Mouse (Mus musculus): ENCODE measurements around the gene Fam117b. TPM values are rescaled to one million over a fixed set of nuclear protein-coding genes. Genes with fewer than 3 reads are reported as not detected.

Fam117b gene
- total and polyA plus RNA-seq, 3 experiments, result 6.4 to 11.4 (median 8.8) TPM

- Histone ChIP-seq H3K4me2 (ENCODE audit: insufficient read depth, low read depth, poor library complexity, severe bottlenecking) (peak overlapping the region; percentile 92; the same call in 1 of the 2 replicates), H3K4me3 (replicated peaks in 1 of 3; ENCODE audit: low read depth in 2 of 3, low read length in 2 of 3, poor library complexity in 1 of 3) (peak overlapping the region in 1 of 3 experiments; percentile 69), H3K36me3 (replicated peaks in 1 of 2; ENCODE audit: control insufficient read depth in 1 of 2, insufficient read depth in 1 of 2, low read length in 1 of 2) (no peaks in the 10 kb centered on the region), H3K9ac (ENCODE audit: insufficient read depth, low read depth) (no peak overlapping the region), H3K4me1 (ENCODE audit: control insufficient read depth in 1 of 2, insufficient read depth in 2 of 2) (peaks cover 4 to 45% of the 10 kb centered on the region in 2 experiments; a peak in 2 of 4 replicates), H3K27me3 (replicated peaks) (no peaks in the 10 kb centered on the region), H3K9me3 (replicated peaks; ENCODE audit: low read length) (no peaks in the 10 kb centered on the region), H3K27ac (ENCODE audit: insufficient read depth, low read depth) (no peak overlapping the region), H3K79me2 (replicated peaks; ENCODE audit: control insufficient read depth, extremely low read depth, insufficient read depth, poor library complexity, severe bottlenecking) (peaks cover 8% of the 10 kb centered on the region; the same call in 1 of the 2 replicates)
- dilution Hi-C loops (cut with MboI; ENCODE audit: extremely low pct_ligation_motif_present, extremely low pct_unique_long_range_greater_than_20kb, low sequenced_read_pairs), result no loop called here
- peak; percentile 48; the same call in 1 of the 2 replicates for TF ChIP-seq ZNF384 (IDR thresholded peaks at IDR 0.05; ENCODE audit: low read depth, low read length)
- 0 out of 2 replicates have a peak, but pooled peaks have one; percentile 47 for TF ChIP-seq CHD1 (IDR thresholded peaks at IDR 0.05; ENCODE audit: low read depth, low read length)
- no peak for TF ChIP-seq USF2 (conservative IDR thresholded peaks at IDR 0.05; ENCODE audit: low read depth, low read length)
- in situ Hi-C loops (cut with MboI; ENCODE audit: low pct_ligation_motif_present, low pct_unique_long_range_greater_than_20kb, low sequenced_read_pairs), result no loop called here
- DNase-seq (ENCODE audit: extremely low read depth), result peak; percentile 25
These were observed 2.0 kb downstream of the Fam117b start for GRCm38 (mm10) chr1:59914799-59915198.

GRCm38 (mm10) chr1:59915843-59916610 lies 3.2 kb downstream of the Fam117b start:
- Histone ChIP-seq H3K9ac (ENCODE audit: insufficient read depth, low read depth) (no peak overlapping the region), H3K36me3 (replicated peaks in 1 of 2; ENCODE audit: control insufficient read depth in 1 of 2, insufficient read depth in 1 of 2, low read length in 1 of 2) (no peaks in the 10 kb centered on the region), H3K27ac (ENCODE audit: insufficient read depth, low read depth) (no peak overlapping the region), H3K4me1 (ENCODE audit: control insufficient read depth in 1 of 2, insufficient read depth in 2 of 2) (peaks cover 4 to 37% of the 10 kb centered on the region in 2 experiments; a peak in 2 of 4 replicates), H3K79me2 (replicated peaks; ENCODE audit: control insufficient read depth, extremely low read depth, insufficient read depth, poor library complexity, severe bottlenecking) (peaks cover 8% of the 10 kb centered on the region; the same call in 1 of the 2 replicates), H3K4me3 (replicated peaks in 1 of 3; ENCODE audit: low read depth in 2 of 3, low read length in 2 of 3, poor library complexity in 1 of 3) (no peak overlapping the region), H3K27me3 (replicated peaks) (no peaks in the 10 kb centered on the region), H3K4me2 (ENCODE audit: insufficient read depth, low read depth, poor library complexity, severe bottlenecking) (no peak overlapping the region), H3K9me3 (replicated peaks; ENCODE audit: low read length) (no peaks in the 10 kb centered on the region)
- DNase-seq (ENCODE audit: extremely low read depth), result no peak
- dilution Hi-C loops (cut with MboI; ENCODE audit: extremely low pct_ligation_motif_present, extremely low pct_unique_long_range_greater_than_20kb, low sequenced_read_pairs) (no loop called here), in situ Hi-C loops (cut with MboI; ENCODE audit: low pct_ligation_motif_present, low pct_unique_long_range_greater_than_20kb, low sequenced_read_pairs) (no loop called here)
- TF ChIP-seq HCFC1 (IDR thresholded peaks at IDR 0.05; ENCODE audit: low read depth, low read length) (no peak), RAD21 (IDR thresholded peaks at IDR 0.05; ENCODE audit: low read depth, low read length) (no peak), GABPA (IDR thresholded peaks at IDR 0.05; ENCODE audit: insufficient replicate concordance, low read depth, low read length) (no peak), MAX (IDR thresholded peaks at IDR 0.05; ENCODE audit: low read length) (no peak), ZMIZ1 (IDR thresholded peaks at IDR 0.05; ENCODE audit: low read depth, low read length) (no peak), POLR2AphosphoS2 (IDR thresholded peaks at IDR 0.05; ENCODE audit: low read depth, low read length) (no peak), MAFK (IDR thresholded peaks at IDR 0.05; ENCODE audit: insufficient replicate concordance, low read length) (no peak), KAT2A (IDR thresholded peaks at IDR 0.05; ENCODE audit: insufficient replicate concordance, low read length) (no peak), MEF2A (IDR thresholded peaks at IDR 0.05; ENCODE audit: borderline replicate concordance, low read depth, low read length) (no peak)
